Mouse (Mus musculus): Measurements from ENCODE around the gene Enkd1.

- TF ChIP-seq POLR2A (IDR thresholded peaks at IDR 0.05; ENCODE audit: control insufficient read depth, low read depth, low read length) (no peak), CTCF (IDR thresholded peaks at IDR 0.05; ENCODE audit: control insufficient read depth, insufficient read depth, insufficient replicate concordance, low read depth, low read length) (no peak)
Observed at GRCm38 (mm10) chr8:105677891-105678290, 30.1 kb downstream of the Enkd1 start.
